Mouse (Mus musculus) A20 (cell line): ENCODE measurements around the gene Dot1l.

Experiments
- DNase-seq: peaks from one replicate; pipeline ENCODE4 v3.0.0-alpha.2; 2011; ENCODE audit warnings: low read depth, low spot score

Gene Dot1l

DNA sequence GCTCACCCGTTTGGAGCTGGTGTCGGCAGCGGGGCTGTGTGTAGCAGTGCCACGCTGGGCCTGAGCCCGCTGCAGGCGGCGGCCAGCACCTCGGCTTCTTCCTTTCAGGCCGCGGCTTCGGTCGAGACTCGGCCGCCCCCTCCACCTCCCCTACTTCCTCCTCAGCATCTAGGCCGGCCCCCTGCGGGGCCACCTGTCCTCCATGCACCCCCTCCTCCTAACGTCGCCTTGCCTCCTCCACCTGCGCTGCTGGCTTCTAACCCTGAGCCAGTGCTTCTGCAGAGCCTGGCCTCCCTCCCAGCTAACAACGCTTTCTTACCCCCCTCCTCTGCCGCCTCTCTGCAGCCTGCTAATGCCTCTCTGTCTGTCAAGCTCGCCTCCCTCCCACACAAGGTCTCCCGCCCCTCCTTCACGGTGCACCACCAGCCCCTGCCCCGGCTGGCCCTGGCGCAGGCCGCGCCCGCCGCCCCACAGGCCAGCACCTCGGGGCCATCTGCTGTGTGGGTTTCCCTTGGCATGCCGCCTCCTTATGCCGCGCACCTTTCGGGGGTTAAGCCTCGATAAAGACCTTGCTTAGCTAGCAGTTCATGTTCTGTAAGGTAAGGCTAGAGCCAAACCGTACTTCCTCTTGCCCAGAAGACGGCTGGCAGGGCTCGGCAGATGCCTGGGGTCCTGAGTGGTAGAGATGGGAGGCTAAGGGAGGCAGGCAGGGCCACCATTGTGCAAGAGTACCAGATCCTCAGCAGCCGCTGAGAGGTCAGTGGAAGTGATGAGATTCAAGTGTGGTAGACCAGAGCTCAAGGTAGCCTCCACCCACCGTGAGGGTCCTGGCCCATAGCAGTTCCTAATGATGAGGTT is 37.4 kb downstream of the Dot1l start:
- DNase-seq = no peak

DNA sequence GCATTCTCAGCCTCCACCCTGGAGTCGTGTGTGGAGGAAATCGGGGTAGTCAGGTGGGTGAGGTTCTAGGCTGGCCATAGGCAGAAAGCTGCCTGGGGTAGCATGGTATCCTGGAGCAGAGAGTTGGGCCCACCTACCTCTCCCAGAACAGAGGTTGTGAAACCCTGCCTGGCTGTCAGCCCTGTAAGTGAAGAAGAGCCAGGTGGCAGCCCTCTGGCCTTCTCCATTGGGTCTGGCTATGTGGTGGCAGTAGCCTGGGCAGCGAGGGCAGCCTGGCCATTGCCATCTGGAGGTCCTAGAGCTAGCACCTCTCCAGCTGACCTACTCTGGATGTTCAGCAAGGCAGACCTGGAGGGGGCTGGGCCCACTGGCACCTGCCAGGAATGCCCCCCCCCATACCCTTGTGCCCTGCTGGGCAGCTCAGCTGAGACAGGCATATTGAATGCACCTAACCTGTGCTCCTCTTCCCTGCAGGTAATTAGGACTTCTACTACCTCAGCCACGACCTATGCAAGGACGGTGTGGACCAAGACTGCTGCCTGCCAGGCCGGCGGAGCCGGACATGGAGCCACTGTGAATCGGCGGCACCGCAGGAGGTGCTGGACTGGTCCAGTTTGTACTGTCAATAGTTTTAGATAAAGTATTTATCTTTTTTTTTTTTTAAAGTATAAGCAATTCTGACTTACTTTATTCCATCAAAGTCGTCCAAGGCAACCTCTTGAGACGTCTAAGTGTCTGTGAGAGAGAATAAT is 38.2 kb downstream of the Dot1l start:
- no peak for DNase-seq

DNA sequence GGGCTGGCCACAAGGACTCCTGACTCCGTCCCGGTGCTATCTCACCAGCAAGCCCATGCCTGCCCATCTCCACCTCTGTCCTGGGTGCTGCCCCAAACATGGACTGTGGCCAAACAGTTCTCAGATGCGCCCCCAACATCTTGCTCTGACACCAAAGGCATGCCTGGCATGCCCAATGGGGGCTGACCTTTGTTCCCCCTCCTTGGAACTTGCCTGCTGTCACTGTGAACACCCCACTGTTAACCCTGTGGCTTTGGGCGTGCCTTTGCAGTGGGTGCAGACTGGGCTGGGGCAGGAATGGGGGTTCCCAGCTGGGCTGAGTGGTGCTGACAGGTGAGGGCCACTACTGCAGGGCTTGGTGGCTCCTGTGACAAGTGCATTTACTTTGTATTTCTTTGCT is 38.8 kb downstream of the Dot1l start:
- DNase-seq = no peak

DNA sequence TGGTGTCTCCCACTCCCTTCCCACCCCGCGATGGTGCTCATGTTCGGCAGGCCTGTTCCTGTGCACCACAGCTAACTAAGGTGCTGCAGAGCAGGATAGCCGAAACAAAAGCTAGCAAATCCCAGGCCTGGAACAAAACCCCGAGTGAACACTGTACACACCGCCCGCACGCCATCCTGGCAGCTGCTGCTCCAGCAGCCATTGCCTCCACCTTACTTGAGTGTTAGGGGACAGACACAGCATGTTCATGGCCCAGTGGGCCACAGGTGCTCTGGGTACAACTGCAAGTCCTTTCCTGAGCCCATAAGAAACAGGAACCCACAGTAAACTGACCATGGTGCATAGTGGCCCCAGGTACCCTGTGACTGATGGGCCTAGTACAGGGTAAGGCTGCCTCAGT is 39.7 kb downstream of the Dot1l start:
- no peak for DNase-seq

DNA sequence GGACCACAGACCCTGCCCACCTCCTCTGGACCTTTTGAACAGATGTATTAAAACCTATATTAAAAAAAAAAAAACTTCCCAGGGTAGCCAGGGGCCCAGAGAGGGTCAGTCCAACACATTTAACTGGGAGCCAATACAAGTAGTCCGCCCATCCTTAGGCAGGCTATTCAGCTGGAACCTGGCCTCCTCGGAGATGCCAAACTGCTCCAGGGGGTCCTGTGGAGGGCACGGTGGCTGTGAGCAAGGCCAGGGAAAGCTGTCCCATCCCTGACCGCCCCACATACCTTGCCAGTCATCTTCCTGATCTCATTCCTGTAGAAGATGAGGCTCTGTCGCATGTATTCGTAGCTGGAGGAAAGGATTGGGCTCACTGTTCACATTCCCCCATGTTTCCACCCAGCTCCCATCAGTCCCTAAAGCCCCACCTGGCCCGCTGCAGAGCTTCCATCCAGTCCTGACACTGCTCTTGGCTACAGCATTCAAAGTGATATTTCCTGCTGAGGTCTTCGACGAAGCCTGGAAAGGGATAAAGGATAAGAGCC is 41.4 kb downstream of the Dot1l start:
- DNase-seq = no peak

DNA sequence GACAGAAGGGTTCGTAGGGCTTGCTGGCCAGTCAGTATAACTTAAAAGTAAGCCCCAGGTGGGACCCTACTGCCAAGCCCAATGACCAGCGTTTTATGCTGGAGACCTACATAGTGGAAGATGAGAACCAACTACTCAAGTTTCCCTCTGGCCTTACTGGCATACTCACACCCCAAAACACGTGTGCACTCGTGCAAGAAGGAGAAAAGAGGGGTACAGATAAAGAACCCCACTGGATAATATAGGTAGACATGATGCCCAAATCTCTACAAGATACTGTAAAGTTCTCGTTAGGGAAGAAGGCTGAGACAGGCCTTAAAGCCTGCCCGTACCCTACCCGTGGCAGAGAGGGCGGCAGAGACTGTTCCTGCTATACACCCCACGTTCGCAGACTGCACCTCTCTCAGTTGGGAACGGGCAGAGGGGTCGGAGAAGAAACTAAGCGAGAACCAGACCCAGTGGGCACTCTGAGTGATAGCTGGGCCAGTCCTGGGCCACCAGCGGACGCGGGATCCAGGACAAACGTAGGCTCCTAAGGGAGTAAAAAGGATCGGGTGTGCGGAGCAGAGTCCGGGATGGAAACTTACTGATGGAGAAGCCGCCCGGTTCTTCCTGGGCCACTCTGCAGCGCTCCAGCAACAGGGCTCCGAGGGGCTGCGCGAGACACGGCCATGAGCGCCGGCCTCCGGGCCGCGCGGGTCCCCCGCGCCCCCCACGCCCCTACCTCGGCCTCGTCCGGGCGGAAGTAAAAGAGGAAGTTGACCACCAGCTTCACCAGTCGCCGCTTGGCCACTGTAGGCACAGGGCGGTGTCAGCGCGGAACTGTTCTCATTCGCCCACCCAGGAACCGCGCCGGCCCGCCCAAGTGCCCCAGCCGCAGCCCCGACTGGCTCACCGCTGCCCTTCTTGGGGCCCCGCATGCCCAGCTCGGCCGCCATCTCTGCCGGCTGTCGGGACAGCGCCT is 42.5 kb downstream of the Dot1l start:
- no peak for DNase-seq

DNA sequence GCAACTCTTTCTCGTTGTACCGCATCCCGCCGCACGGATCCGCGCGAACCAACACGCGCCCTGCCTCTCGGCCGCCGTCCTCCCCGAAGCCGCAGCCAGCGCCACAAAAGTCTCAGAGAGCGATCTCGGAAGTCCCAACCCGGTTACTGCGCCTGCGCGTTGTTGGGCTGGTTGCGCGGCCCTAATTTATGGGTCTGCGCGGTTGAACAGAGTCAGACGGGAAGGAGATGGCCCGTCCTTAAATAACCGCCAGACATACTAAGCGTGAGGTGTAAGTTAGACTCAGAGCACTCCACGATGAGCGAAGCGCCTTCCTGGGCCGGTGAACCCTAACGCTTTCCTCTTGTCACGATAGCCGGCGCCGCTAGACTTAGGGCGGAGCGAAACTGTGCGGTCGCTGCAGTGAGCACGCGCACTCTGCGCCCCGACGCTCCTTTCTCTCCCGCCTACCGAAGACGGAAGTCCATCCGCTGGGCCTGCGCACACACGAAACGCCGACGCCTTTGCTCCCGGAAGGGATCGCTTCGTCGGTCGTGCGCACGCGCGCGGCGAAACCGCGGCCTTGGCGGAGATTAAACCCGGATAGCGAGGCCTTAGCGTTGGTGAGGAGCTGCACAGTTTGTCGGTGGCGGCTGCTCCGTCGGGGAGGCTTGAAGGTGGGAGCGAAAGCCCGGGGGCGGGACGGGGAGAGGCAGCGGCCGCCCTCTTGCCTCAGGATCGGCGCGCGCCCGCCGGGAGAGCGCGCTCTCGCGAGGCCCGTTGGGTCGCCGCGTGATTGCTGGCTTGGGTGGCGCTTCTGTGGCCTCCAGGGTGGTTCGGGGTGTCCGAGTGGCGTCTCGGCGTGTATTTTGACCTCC is 43.4 kb downstream of the Dot1l start, which contains the start of the genes Sf3a2 and Plekhj1:
Gene Sf3a2, plus strand, starts transcription at position 49 of the 857 bp plus-strand sequence.
Gene Plekhj1, minus strand, starts transcription at position 477 of the 857 bp plus-strand sequence.
- peak; percentile 98 for DNase-seq

DNA sequence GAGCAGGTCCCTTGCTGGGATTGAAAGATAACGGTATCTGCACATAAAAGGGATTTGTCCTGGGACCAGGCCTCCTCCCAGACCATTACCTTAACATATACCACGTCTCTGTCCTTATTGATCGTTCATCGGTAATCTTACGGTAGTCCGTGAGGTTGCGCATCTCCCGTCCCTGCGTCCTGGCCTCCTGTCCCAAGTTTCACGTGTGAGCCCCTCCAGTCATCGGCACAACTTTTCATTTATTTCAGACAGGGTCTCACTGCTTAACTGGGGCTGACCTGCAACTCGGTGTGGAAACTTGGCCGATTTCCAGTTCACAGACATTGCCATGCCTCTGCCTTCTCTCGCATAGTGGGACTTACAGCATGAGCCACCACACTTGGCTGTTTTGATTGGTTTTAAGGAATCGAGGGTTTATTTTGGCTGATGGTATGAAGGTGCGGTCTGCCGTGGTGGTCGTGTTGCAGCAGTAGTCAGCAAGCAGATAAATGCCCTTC is 44.1 kb downstream of the Dot1l start:
- DNase-seq = no peak

DNA sequence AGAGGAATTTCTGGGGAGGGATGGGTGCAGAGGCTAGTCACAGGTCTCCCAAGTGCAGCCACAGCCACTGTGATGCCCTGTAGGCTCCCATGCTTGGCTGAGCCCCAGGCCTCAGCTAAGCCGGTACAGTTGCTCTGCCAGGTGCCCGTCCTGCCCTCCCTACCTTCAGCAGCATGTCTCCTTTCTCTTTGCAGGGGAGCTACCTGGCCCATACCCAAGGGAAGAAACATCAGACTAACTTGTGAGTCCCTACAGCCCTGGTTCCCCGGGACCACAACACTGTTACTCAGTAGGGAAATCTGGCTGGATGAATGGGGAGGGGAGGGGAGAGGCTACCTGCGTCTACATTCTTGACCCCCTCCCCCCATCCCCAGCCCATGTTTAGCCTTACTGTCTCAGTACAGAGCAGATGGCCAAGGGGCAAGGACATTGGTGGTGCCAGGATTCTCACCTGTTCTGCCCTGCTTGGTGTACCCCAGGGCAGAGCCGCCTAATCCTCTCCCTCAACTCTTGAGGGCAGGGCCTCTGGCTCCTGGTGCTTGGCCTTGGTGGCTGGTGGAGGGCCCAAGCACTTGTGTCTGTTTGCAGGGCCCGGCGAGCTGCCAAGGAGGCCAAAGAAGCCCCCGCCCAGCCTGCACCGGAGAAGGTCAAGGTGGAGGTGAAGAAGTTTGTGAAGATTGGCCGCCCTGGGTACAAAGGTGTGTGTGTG is 47.4 kb downstream of the Dot1l start:
- DNase-seq = no peak

DNA sequence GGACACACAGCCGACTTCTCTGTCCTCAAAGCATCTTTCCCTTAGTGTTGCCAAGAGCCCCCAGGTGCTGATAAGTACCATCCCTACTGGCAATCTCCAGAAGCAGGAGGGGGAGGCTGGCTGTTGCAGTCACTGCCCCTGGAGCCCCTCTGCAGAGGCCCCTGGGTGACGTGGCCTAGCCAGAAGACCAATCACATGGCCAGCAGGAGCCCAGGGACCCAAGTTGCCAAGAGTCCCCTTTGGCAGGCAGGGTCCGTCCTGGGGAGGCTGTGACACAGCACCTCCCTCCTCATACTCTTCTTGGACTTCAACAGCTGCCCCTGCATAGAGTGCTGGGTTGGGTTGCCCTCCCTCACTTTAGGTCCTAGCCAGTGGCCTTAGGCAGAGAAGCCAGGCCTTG is 48.0 kb downstream of the Dot1l start:
- DNase-seq = no peak

DNA sequence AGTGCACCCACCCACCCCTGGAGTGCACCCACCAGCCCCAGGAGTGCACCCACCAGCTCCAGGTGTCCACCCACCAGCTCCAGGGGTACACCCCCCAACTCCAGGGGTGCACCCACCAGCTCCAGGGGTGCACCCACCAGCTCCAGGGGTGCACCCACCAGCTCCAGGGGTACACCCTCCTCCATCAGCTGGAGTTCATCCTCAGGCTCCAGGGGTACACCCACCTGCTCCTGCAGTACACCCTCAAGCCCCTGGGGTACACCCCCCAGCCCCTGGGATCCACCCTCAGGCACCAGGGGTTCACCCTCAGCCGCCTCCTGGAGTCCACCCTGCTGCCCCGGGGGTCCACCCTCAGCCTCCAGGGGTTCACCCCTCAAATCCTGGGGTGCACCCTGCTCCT is 49.3 kb downstream of the Dot1l start:
- DNase-seq = no peak

DNA sequence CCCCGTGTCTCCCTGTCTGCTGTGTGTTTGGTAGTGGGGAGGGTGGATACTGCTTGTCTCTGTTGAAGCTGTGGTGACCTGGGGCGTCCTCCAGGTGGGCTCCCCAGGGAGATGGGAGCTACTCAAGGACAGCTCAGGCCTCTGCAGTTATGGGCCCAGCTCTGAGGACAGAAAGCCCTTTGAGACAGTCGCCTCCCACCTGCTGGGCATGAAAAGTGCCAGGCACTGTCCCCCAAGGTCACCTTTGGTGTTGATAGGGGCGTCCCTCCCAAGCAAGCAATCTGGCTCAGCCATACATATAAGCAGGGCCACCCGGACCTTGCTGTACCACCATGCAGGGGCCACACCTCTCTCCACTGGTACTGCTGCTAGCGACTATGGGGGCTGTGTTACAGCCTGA is 49.9 kb downstream of the Dot1l start, which contains the start of gene Amh:
Gene Amh, plus strand, starts transcription at position 328 of the 400 bp plus-strand sequence.
- DNase-seq = no peak

DNA sequence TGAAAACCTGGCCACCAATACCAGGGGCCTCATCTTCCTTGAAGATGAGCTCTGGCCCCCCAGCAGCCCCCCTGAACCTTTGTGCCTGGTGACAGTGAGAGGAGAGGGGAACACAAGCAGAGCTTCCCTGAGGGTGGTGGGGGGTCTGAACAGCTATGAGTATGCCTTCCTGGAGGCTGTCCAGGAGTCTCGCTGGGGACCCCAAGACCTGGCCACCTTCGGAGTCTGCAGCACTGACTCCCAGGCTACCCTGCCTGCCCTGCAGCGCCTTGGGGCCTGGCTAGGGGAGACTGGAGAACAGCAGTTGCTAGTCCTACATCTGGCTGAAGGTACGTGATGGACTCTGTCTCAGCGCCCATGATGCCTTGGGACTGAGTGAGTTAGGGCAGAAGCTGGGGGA is 50.3 kb downstream of the Dot1l start:
- DNase-seq = no peak

DNA sequence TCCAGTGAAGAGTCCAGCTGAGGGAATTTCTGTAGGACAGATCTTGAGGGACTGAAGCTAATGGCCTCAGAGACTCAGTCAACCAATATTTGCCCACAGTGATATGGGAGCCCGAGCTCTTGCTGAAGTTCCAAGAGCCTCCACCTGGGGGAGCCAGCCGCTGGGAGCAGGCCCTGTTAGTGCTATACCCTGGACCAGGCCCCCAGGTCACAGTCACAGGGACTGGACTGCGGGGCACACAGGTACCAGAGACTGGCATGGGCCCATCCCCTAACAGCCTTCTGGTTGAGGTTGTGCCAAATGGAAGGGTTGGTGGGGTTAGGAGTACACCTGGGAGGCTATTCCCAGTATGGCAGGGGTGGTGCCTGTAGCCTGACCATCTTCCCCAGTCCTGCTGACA is 50.9 kb downstream of the Dot1l start:
- DNase-seq = peak; percentile 69

DNA sequence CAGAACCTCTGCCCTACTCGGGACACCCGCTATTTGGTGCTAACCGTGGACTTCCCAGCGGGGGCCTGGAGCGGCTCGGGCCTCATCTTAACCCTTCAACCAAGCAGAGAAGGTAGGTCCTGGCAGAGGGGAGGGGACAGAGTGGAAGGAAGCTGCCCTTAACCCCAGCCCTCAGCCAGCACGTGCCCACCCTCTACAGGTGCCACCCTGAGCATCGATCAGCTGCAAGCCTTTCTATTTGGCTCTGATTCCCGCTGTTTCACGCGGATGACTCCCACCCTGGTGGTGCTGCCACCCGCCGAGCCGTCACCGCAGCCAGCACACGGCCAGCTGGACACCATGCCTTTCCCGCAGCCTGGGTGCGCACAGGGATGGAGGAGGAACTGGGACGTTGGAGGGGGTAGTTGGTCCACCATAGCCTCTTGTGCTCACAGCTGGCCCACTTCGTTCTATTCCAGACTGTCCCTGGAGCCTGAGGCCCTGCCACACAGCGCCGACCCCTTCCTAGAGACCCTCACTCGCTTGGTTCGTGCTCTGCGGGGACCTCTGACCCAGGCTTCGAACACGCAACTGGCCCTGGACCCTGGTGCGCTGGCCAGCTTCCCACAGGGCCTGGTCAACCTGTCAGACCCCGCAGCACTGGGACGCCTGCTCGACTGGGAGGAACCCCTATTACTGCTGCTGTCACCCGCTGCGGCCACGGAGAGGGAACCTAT is 51.5 kb downstream of the Dot1l start:
- no peak for DNase-seq

DNA sequence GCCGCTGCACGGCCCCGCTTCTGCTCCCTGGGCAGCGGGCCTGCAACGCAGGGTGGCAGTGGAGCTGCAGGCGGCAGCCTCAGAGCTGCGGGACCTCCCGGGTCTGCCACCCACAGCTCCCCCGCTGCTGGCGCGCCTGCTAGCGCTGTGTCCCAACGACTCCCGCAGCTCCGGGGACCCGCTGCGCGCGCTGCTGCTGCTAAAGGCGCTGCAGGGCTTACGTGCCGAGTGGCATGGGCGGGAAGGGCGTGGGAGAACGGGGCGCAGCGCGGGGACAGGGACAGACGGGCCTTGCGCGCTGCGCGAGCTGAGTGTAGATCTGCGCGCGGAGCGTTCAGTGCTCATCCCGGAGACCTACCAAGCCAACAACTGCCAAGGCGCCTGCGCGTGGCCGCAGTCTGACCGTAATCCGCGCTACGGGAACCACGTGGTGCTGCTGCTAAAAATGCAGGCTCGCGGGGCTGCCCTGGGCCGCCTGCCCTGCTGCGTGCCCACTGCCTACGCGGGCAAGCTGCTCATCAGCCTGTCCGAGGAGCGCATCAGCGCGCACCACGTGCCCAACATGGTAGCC is 52.1 kb downstream of the Dot1l start:
- DNase-seq = no peak

DNA sequence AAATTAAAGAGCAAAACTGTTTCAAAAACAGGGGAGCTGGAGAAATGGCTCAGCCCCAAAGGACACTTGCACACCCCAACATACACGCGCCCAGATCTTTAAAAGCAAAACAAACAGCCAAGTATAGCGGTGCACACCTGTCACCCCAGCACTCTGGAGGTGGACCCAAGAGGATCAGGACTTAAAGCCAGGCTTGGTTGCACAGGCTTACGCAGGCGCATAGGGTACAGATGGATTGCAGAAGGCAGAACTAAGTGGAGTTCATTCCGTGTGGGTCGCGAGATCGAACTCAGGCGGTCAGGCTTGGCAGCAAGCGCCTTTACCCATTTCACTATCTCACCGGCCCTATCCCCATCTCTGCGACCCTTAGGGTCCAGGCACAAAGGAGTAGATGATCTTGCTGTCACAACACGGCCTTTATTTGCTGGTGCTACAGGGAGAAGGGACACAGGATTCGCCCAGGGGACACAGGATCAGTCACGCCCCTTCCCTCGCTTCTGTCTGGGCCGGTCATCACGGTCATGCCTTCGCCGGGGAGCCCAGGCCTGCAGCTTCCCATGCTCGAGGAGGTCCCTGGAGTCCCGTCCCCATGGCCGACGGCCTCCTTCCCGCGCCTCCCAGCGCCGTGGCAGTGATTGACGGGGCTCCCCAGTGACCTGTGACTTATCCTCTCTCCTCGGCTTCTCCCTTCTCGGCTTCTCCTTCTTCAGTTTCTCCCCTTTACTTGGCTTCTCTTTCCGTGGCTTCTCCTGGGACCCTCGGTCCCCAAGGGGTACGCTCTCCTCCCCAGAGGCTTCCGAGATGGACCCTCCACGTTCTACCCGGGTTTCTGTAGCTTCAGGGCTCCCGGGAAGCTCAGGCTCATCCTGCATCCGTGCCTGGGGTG is 53.3 kb downstream of the Dot1l start:
- no peak for DNase-seq
